10 mouse cellular contexts compared by ENCODE assay signal in the genomic region with DNA sequence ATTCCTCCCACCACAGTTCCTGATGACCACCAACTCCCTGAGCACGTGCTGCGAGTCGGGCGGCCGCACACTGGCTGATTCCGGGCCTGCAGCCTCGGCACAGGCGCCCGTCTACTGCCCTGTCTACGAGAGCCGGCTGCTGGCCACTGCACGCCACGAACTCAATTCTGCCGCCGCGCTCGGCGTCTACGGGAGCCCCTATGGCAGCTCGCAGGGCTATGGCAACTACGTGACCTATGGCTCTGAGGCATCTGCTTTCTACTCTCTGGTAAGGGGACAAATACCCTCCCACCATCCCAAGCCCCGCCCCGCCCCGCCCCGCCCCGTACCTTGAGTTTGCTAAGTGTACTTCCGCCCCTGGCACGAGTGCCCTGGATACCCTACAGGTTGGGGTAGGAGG. TPM values are rescaled to one million over a fixed set of nuclear protein-coding genes. Genes with fewer than 3 reads are reported as not detected.
DNase-seq lines count a peak whose midpoint lies in the region; ATAC-seq and TF ChIP-seq lines count a peak whose summit lies in the region.
"Had no signal": no experiment of that assay in that cellular context is flagged by ENCODE, and none has a peak within 500 bp of the region (broad histone marks: within the 10 kb centered on the region; RNA-seq: fewer than 3 reads in every experiment).

No protein-coding gene starts in this region.

- H3K4me3 ChIP-seq in megakaryocyte, embryonic 14.5 days (replicated peaks), result peak overlapping the region; percentile 42
- H3K4me3 ChIP-seq in hindbrain, embryonic 12.5 days, result peak overlapping the region; percentile 23
- no peak overlapping the region for H3K4me3 ChIP-seq in liver, embryonic 14.5 days (ENCODE audit: insufficient read depth in 1 of 2, low read depth in 2 of 2, low read length in 2 of 2)

- no peak for TF ChIP-seq CTCF in liver, embryonic 14.5 days (IDR thresholded peaks at IDR 0.05; ENCODE audit: low read depth)

- H3K9ac ChIP-seq in hindbrain, embryonic 12.5 days, result no peak overlapping the region
- H3K9ac ChIP-seq in liver, embryonic 14.5 days (replicated peaks), result no peak overlapping the region

- no peak overlapping the region for H3K27ac ChIP-seq in hindbrain, embryonic 12.5 days
- H3K27ac ChIP-seq in liver, embryonic 14.5 days, result no peak overlapping the region

- H3K4me2 ChIP-seq in hindbrain, embryonic 12.5 days (replicated peaks), result peak overlapping the region; percentile 43
- peak overlapping the region; percentile 20; the same call in 1 of the 2 replicates for H3K4me2 ChIP-seq in liver, embryonic 14.5 days (ENCODE audit: low read depth)

- H3K9me3 ChIP-seq in megakaryocyte, embryonic 14.5 days, result no peaks in the 10 kb centered on the region; the same call in 1 of the 2 replicates
- no peaks in the 10 kb centered on the region for H3K9me3 ChIP-seq in hindbrain, embryonic 12.5 days (replicated peaks)
- H3K9me3 ChIP-seq in liver, embryonic 14.5 days (ENCODE audit: control insufficient read depth, low read length), result no peaks in the 10 kb centered on the region

- H3K36me3 ChIP-seq in megakaryocyte, embryonic 14.5 days (replicated peaks; ENCODE audit: low read length), result no peaks in the 10 kb centered on the region
- no peaks in the 10 kb centered on the region for H3K36me3 ChIP-seq in hindbrain, embryonic 12.5 days
- H3K36me3 ChIP-seq in liver, embryonic 14.5 days (replicated peaks; ENCODE audit: control insufficient read depth, insufficient read depth, low read depth), result no peaks in the 10 kb centered on the region

- no peak for DNase-seq in liver, embryonic 14.5 days (ENCODE audit: low read depth in 3 of 3, low spot score in 3 of 3)
- DNase-seq in spleen, postnatal 10 days (ENCODE audit: low spot score in 2 of 2), result no peak
- no peak for DNase-seq in gastrocnemius, postnatal 36 days
- no peak for DNase-seq in thymus, postnatal 10 days (ENCODE audit: low spot score in 2 of 2)
- DNase-seq in cerebellum, adult 9-11 months, result no peak

- intact Hi-C loops in gastrocnemius, postnatal 36 days (cut with DNase I), result no loop called here

- no peak for TF ChIP-seq EP300 in liver, embryonic 14.5 days (IDR thresholded peaks at IDR 0.05; ENCODE audit: low read depth)

- ATAC-seq in megakaryocyte, adult 5-6 weeks (ENCODE audit: poor library complexity, severe bottlenecking), result no peak
- no peak for ATAC-seq in hindbrain, embryonic 12.5 days (ENCODE audit: low FRiP score)
- ATAC-seq in liver, embryonic 14.5 days (ENCODE audit: insufficient read depth), result no peak

- H3K27me3 ChIP-seq in megakaryocyte, embryonic 14.5 days (replicated peaks), result peaks cover 100% of the 10 kb centered on the region
- peaks cover 99% of the 10 kb centered on the region for H3K27me3 ChIP-seq in hindbrain, embryonic 12.5 days
- peaks cover 97% of the 10 kb centered on the region for H3K27me3 ChIP-seq in liver, embryonic 14.5 days (ENCODE audit: control insufficient read depth, insufficient read depth, low read length)

- WGBS in hindbrain, embryonic 12.5 days, result 2% methylated on average over 28 of the region's 28 CpGs
- WGBS in liver, embryonic 14.5 days (ENCODE audit: insufficient replicate concordance), result 2% methylated on average over 28 of the region's 28 CpGs

- H3K4me1 ChIP-seq in megakaryocyte, embryonic 14.5 days, result peaks cover 29% of the 10 kb centered on the region
- H3K4me1 ChIP-seq in hindbrain, embryonic 12.5 days, result peaks cover 45% of the 10 kb centered on the region
- H3K4me1 ChIP-seq in liver, embryonic 14.5 days (replicated peaks; ENCODE audit: control insufficient read depth in 2 of 2, insufficient read depth in 2 of 2, low read length in 1 of 2), result no peaks in the 10 kb centered on the region

RNA-seq across cellular contexts. Expression of gene Irx4, which starts 5.2 kb away (rescaled TPM):
- not detected in 2 replicates for polyA plus RNA-seq in megakaryocyte, embryonic 14.5 days (2012; ENCODE audit: insufficient read depth, low replicate concordance)
- not detected in 2 replicates for total RNA-seq in megakaryocyte, adult 5-6 weeks (2015)
- total RNA-seq in megakaryocyte, adult 5-6 weeks (2017), result not detected in 2 replicates
- polyA plus RNA-seq in hindbrain, embryonic 12.5 days (2016; fragmentation: Nextera tagmentation; extraction: Ambion mirVana), result 7.6 and 8.7 TPM in 2 replicates
- polyA plus RNA-seq in liver, embryonic 14.5 days (2012; rRNA removed), result not detected in 2 replicates
- 0.05 TPM in 1 of 2 replicates, not detected in the other for polyA plus RNA-seq in liver, embryonic 14.5 days (2014; fragmentation: Nextera tagmentation; extraction: Ambion mirVana)
- not detected for total RNA-seq in gastrocnemius, postnatal 36 days (2021)
- polyA plus RNA-seq: gonadal fat pad, adult 2 months; testis, adult 2 months had no signal

Comparison
In these comparisons a context has a peak if more than half of its experiments do, and no peak if none do; other contexts are left out.
1. H3K4me3 ChIP-seq: peak in megakaryocyte, embryonic 14.5 days (single experiment) and hindbrain, embryonic 12.5 days (single experiment); none in liver, embryonic 14.5 days (0 of 2).